Mouse (Mus musculus) cerebellum, postnatal 36 days (tissue): ENCODE measurements around the gene Lyrm1.

Experiments
- DNase-seq, 2 experiments: peaks; one replicate each; pipeline ENCODE4 v3.0.0; 2021 to 2022; ENCODE audit warnings: mixed read lengths in 2 of 2

The Lyrm1 gene

DNA sequence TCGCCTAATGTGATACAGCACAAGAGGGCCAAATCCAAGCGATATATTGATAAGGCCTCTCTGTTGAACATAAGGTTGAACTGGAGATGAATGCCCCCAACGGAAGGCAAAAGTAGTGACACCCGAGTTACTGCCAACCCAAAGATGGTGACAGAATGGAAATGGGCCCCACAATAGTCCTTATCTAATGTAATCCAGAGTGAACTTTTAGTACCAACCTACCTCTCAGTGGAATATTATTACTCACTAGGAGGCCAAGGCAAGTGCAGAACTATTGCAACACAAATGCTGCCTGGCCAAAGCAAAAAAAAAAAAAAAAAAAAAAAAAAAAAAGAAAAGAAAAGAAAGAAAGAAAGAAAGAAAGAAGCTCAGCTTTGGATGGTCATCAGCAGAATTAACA is 2.9 kb upstream of the Lyrm1 start:
- DNase-seq = no peak

GRCm38 (mm10) chr7:119894818-119895544 is 680 bp upstream of the Lyrm1 start:
- no peak for DNase-seq

GRCm38 (mm10) chr7:119897521-119898109 is 2.0 kb downstream of the Lyrm1 start:
- DNase-seq = no peak

DNA sequence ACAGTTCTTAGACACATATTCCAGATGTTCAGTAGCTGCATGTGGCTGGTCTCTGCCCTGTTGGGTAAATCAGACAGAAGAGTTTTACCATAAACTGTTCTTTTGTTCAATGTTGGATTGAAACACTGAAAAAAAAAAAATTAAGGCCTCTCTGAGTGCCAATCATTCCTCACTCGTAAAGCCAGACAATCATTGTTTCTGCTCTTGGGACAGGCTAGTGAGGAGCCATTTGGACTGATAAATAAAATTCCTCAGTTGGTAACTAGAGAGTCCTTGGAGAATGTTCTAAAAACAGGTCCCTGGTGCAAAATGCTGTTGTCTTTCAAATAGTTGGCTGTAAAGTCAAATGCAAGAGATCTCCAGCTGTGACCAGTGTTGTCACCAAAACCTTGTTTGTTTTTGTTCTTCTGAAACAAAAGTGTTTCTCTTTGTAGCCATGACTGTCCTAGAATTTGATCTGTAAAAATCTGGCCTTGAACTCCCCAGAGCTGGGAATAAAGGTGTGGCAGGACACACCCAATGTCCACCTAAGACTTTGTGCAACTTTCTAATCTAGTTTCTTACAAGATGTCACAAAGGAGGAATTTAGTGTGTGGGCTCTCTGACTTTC is 2.7 kb downstream of the Lyrm1 start:
- DNase-seq = no peak

DNA sequence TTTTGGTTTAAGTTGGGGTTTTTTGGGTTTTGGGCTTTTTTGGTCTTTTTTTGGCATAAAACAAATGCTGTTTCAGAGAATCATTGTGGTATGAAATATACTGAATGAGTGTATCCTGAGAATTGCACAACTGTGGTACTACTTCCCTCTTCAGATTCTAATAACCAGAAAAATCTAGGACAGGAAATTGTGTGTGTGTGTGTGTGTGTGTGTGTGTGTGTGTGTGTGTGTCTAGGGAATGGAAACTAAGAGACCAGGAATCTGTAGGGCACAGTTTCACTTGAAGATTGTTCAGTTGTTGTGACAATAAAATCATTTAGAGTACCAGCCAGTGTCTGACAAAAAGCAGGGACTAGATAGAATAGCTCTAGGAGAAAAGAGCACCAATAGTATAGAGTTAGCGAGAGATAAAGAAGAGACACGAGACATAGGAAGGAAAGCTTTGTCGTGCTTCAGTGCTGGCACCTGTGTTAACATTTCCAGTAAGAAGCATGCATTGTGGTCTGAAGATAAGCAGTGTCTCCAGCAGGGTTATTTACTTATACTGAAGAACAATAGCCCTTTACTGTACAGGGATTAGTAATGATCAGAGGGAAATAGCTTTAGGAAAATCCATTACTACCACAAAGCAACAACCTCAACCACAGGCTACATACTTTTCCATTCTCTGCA is 3.9 kb downstream of the Lyrm1 start:
- no peak for DNase-seq

DNA sequence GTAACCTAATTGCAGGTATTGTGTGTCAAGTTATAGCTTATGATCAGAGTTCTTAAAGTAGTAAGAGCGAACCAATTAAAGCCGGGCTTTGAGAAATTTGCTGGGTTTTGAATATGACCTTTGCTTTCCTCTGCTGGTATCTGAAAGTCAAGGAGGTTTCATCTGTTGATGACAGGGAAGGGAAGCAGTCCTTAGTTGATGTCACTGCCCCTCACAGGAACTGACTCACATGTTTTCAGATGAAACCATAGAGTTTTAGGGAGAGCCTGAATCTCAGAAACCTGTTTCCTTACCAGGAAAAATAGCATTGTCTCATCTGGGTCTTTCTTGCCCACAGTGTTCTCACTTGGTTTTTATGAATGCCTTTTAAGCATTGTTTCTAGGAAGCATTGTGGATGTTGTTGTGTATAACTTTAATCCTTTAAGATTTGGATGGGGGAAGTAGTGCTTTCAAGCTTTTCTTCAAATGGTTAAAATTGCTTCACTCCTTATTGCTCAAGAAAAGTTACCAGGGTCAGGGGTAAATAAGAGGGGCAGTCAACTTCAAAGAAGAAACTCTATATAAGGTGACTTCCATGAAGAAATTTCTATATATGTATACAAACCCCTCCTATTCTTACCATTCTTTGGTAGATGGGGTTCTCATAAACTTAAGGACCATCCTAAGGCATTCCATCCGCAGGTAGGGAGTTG is 11.0 kb downstream of the Lyrm1 start:
- no peak for DNase-seq

- no peak for DNase-seq
These were observed 16.1 kb downstream of the Lyrm1 start for GRCm38 (mm10) chr7:119911727-119912126.

GRCm38 (mm10) chr7:119920457-119920856 is 24.8 kb downstream of the Lyrm1 start:
- DNase-seq = peak in 1 of 2 experiments; percentile 23

- DNase-seq = no peak
These were observed 25.4 kb downstream of the Lyrm1 start for GRCm38 (mm10) chr7:119921054-119921453.

- DNase-seq = no peak
These were observed 33.3 kb downstream of the Lyrm1 start for GRCm38 (mm10) chr7:119928783-119929440.

GRCm38 (mm10) chr7:119936321-119936720 is 40.7 kb downstream of the Lyrm1 start:
- peak; percentile 3 to 20 for DNase-seq

- no peak for DNase-seq
These were observed 41.4 kb downstream of the Lyrm1 start for GRCm38 (mm10) chr7:119937036-119937435.

DNA sequence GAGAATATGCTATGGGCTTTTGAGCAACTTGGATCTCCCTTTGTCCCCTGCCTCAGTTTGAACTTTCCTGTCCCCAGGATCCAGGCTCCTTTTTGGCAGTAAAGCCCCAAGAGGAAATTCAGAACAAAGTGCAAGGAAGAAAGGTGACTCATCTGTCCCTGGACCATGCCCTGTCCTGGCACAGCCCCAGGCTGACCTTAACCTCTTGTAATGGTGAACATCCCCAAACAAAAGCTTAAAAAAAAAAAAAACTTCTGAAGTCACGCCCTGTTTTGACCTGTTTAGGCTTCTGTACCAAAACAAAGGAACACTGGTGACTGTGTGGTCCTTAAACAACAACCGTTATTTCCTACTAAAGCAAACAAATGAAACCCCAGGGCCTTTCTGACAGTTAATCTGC is 45.9 kb downstream of the Lyrm1 start:
- DNase-seq = no peak

DNA sequence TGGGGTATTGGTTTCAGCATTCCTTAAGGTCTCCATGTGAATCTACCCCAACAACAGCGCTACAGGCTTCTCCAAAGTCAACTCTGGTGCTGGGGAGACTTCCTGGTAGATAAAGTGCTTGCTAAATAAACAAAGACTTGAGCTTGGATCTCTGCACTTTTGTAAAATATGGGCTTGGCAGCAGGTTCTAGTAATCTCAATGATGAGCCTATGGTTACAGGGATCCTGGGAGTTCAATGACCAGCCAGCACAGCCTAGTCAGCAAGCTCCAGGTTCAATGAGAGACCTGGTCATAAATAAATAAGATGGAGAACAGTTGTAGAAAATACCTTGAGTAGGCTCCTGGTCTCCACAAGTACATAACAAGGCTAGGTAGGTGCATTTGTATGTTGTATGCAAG is 58.4 kb downstream of the Lyrm1 start:
- DNase-seq = no peak

DNA sequence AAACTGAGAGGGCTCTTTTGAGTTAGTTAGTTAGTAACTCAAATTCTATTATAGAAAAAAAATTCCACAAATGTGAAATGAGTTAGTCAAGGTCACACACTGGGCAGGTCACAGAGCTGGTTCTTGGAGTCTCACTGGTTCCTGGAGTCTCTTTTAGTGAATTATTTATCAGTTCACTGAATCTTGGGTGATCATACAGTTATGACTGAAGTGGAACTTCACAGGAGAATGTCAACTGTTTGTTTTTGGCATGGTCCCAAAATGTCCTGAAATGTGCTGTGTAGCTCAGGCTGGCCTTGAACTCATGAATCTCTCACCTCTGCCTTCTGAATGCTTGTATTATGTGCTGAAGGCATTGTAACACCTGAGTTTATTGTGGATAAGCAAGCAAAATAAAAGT is 61.8 kb downstream of the Lyrm1 start:
- no peak for DNase-seq

- DNase-seq = no peak
These were observed 63.4 kb downstream of the Lyrm1 start for GRCm38 (mm10) chr7:119959091-119959490.

- DNase-seq = no peak
These were observed 63.8 kb downstream of the Lyrm1 start for GRCm38 (mm10) chr7:119959491-119959890.

- DNase-seq = no peak
These were observed 64.3 kb downstream of the Lyrm1 start for GRCm38 (mm10) chr7:119960006-119960405.

GRCm38 (mm10) chr7:119960546-119960945 is 64.9 kb downstream of the Lyrm1 start:
- no peak for DNase-seq

- no peak for DNase-seq
These were observed 65.4 kb downstream of the Lyrm1 start for GRCm38 (mm10) chr7:119961107-119961506.

GRCm38 (mm10) chr7:119965205-119965604 is 69.5 kb downstream of the Lyrm1 start:
- DNase-seq = no peak

- DNase-seq = no peak
These were observed 70.2 kb downstream of the Lyrm1 start for GRCm38 (mm10) chr7:119965651-119966395.
